9 mouse cellular contexts compared by ENCODE assay signal in genomic region chrX:96107427-96108291, GRCm38 (mm10). TPM values are rescaled to one million over a fixed set of nuclear protein-coding genes. Genes with fewer than 3 reads are reported as not detected.
DNase-seq lines count a peak whose midpoint lies in the region; ATAC-seq and TF ChIP-seq lines count a peak whose summit lies in the region.
"Had no signal": no experiment of that assay in that cellular context is flagged by ENCODE, and none has a peak within 500 bp of the region (broad histone marks: within the 10 kb centered on the region; RNA-seq: fewer than 3 reads in every experiment).

No protein-coding gene starts in this region.

- peak; percentile 21; the same call in 1 of the 2 replicates for ATAC-seq in lung, embryonic 14.5 days (ENCODE audit: insufficient read depth)
- ATAC-seq in hindbrain, embryonic 11.5 days (ENCODE audit: low FRiP score) = no peak
- ATAC-seq in forebrain, embryonic 13.5 days = no peak
- no peak for ATAC-seq in hindbrain, embryonic 14.5 days (ENCODE audit: low FRiP score)

- no peaks in the 10 kb centered on the region for H3K36me3 ChIP-seq in lung, embryonic 14.5 days (ENCODE audit: insufficient read depth)
- no peaks in the 10 kb centered on the region for H3K36me3 ChIP-seq in hindbrain, embryonic 11.5 days (ENCODE audit: control insufficient read depth, insufficient read depth, low read length)
- no peaks in the 10 kb centered on the region for H3K36me3 ChIP-seq in forebrain, embryonic 13.5 days (ENCODE audit: poor library complexity, severe bottlenecking)
- no peaks in the 10 kb centered on the region for H3K36me3 ChIP-seq in hindbrain, embryonic 14.5 days (replicated peaks; ENCODE audit: control insufficient read depth, insufficient read depth)

- no peaks in the 10 kb centered on the region for H3K27me3 ChIP-seq in lung, embryonic 14.5 days (ENCODE audit: insufficient read depth, low read length)
- no peaks in the 10 kb centered on the region for H3K27me3 ChIP-seq in hindbrain, embryonic 11.5 days (ENCODE audit: control insufficient read depth, insufficient read depth, low read length)
- H3K27me3 ChIP-seq in forebrain, embryonic 13.5 days = no peaks in the 10 kb centered on the region
- H3K27me3 ChIP-seq in hindbrain, embryonic 14.5 days (ENCODE audit: control insufficient read depth, insufficient read depth, low read length) = no peaks in the 10 kb centered on the region
- H3K27me3 ChIP-seq: CH12.LX had no signal

- H3K27ac ChIP-seq in lung, embryonic 14.5 days (ENCODE audit: low read depth) = no peak overlapping the region
- no peak overlapping the region for H3K27ac ChIP-seq in hindbrain, embryonic 11.5 days (ENCODE audit: low read depth, low read length)
- H3K27ac ChIP-seq in forebrain, embryonic 13.5 days = no peak overlapping the region
- H3K27ac ChIP-seq in hindbrain, embryonic 14.5 days = no peak overlapping the region

- no peak overlapping the region for H3K4me3 ChIP-seq in lung, embryonic 14.5 days (ENCODE audit: low read depth, low read length)
- H3K4me3 ChIP-seq in hindbrain, embryonic 11.5 days (ENCODE audit: low read depth, low read length) = no peak overlapping the region
- H3K4me3 ChIP-seq in forebrain, embryonic 13.5 days = no peak overlapping the region
- H3K4me3 ChIP-seq in hindbrain, embryonic 14.5 days (replicated peaks; ENCODE audit: low read length) = no peak overlapping the region

- 38% methylated on average over 3 of the region's 3 CpGs for WGBS in lung, embryonic 14.5 days
- 75% methylated on average over 3 of the region's 3 CpGs for WGBS in hindbrain, embryonic 11.5 days
- WGBS in forebrain, embryonic 13.5 days = 76% methylated on average over 3 of the region's 3 CpGs
- 69% methylated on average over 3 of the region's 3 CpGs for whole genome bisulfite sequencing in hindbrain, embryonic 14.5 days

- H3K4me2 ChIP-seq in lung, embryonic 14.5 days = no peak overlapping the region
- H3K4me2 ChIP-seq in hindbrain, embryonic 11.5 days (replicated peaks; ENCODE audit: low read depth, low read length) = no peak overlapping the region
- H3K4me2 ChIP-seq in forebrain, embryonic 13.5 days = no peak overlapping the region
- no peak overlapping the region for H3K4me2 ChIP-seq in hindbrain, embryonic 14.5 days (replicated peaks)

- DNase-seq in cerebellum, adult 9-10 months = peak; percentile 6
- DNase-seq in cerebellum, adult 11 months = no peak
- peak; percentile 54 to 64 for DNase-seq in adrenal gland, postnatal 36 days
- DNase-seq in heart, adult 8-10 months (ENCODE audit: low spot score) = peak; percentile 79
- DNase-seq in lung, embryonic 14.5 days = peak; percentile 48
- DNase-seq in hindbrain, embryonic 11.5 days (ENCODE audit: low spot score) = no peak
- no peak for DNase-seq in hindbrain, embryonic 14.5 days (ENCODE audit: low spot score)

- no peak overlapping the region for H3K9ac ChIP-seq in lung, embryonic 14.5 days
- no peak overlapping the region for H3K9ac ChIP-seq in hindbrain, embryonic 11.5 days (ENCODE audit: low read depth, low read length)
- no peak overlapping the region for H3K9ac ChIP-seq in forebrain, embryonic 13.5 days
- H3K9ac ChIP-seq in hindbrain, embryonic 14.5 days = no peak overlapping the region

- no peaks in the 10 kb centered on the region for H3K4me1 ChIP-seq in lung, embryonic 14.5 days (ENCODE audit: insufficient read depth)
- no peaks in the 10 kb centered on the region for H3K4me1 ChIP-seq in hindbrain, embryonic 11.5 days (replicated peaks; ENCODE audit: control insufficient read depth, insufficient read depth, low read length)
- no peaks in the 10 kb centered on the region for H3K4me1 ChIP-seq in forebrain, embryonic 13.5 days
- no peaks in the 10 kb centered on the region for H3K4me1 ChIP-seq in hindbrain, embryonic 14.5 days (replicated peaks; ENCODE audit: control insufficient read depth, insufficient read depth, low read length)

- no peaks in the 10 kb centered on the region for H3K9me3 ChIP-seq in lung, embryonic 14.5 days (ENCODE audit: low read depth, low read length)
- H3K9me3 ChIP-seq in hindbrain, embryonic 11.5 days (ENCODE audit: control insufficient read depth, low read length) = no peaks in the 10 kb centered on the region
- no peaks in the 10 kb centered on the region for H3K9me3 ChIP-seq in forebrain, embryonic 13.5 days (replicated peaks)
- no peaks in the 10 kb centered on the region for H3K9me3 ChIP-seq in hindbrain, embryonic 14.5 days (ENCODE audit: control insufficient read depth, low read length)

- no peak for TF ChIP-seq CTCF in lung, embryonic 14.5 days (IDR thresholded peaks at IDR 0.05; ENCODE audit: low read depth)

RNA-seq across cellular contexts. Expression of gene Msn, which starts 11.8 kb away (rescaled TPM):
- 100 to 1,000 TPM; 144 to 168 TPM for total RNA-seq in adrenal gland, postnatal 36 days (2021)
- total RNA-seq in heart, adult 8-10 months (2022) = 100 to 1,000 TPM in 2 of 4 experiments, 10 to 100 TPM in 2; 84.4 to 109 (median 102) TPM
- polyA plus RNA-seq in lung, embryonic 14.5 days (2014; fragmentation: Nextera tagmentation; extraction: Ambion mirVana) = 173 and 180 TPM in 2 replicates
- polyA plus RNA-seq in hindbrain, embryonic 11.5 days (2014; fragmentation: Nextera tagmentation; extraction: Ambion mirVana) = 101 and 118 TPM in 2 replicates
- polyA plus RNA-seq in forebrain, embryonic 13.5 days (2015; fragmentation: Nextera tagmentation; extraction: Ambion mirVana) = 50.7 and 54.1 TPM in 2 replicates
- 42.1 and 49.5 TPM in 2 replicates for polyA plus RNA-seq in hindbrain, embryonic 14.5 days (2014; fragmentation: Nextera tagmentation; extraction: Ambion mirVana)

Comparison
In these comparisons a context has a peak if more than half of its experiments do, and no peak if none do; other contexts are left out.
1. DNase-seq: peak in cerebellum, adult 9-10 months (single experiment), adrenal gland, postnatal 36 days (2 of 2), heart, adult 8-10 months (single experiment) and lung, embryonic 14.5 days (single experiment); none in cerebellum, adult 11 months (single experiment), hindbrain, embryonic 11.5 days (single experiment) and hindbrain, embryonic 14.5 days (single experiment).